Mouse (Mus musculus): ENCODE results near the gene Plod3.

DNA sequence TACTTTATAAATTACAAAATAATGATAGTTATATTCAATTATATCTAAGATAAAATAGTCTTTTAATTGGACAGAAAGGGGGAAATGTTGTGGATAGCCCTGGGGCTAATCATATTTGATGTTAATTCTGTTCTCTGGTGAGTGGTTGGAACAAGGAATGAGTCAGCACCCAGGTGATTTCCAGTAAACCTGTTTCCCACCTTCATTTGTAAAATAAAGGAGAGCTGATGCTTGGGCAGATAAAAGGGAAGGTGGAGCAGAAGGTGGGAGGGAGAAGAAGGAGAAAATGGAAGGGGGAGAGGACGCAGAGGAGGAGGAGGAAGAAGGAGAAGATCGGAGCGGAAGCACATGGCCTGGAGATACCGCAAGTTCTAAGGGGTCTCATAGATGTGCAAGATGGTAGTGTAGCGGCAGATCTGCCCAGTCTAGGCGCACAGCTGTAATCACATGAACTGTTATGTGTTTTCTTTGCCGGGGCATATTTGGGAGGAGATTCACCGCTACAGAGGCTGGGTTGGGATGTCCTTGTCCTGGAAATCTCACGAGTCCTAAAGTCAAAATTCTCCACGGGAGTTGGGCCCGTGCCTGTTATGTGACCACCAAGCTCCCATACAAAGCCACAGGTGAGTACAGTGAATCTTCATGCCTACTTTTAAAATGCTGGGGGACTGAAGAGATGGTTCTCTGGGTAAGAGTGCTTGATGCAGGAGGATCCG is 45.8 kb upstream of the Plod3 start:
- TF ChIP-seq CTCF (conservative IDR thresholded peaks at IDR 0.05; ENCODE audit: insufficient read depth, insufficient read length, low read depth, low read length) = no peak
- TF ChIP-seq POLR2A (IDR thresholded peaks at IDR 0.05; ENCODE audit: low read depth, low read length) = no peak

All from kidney, adult 2 months (tissue).